Mouse (Mus musculus): ENCODE results near the gene Zmynd11.

Gene Zmynd11

DNA sequence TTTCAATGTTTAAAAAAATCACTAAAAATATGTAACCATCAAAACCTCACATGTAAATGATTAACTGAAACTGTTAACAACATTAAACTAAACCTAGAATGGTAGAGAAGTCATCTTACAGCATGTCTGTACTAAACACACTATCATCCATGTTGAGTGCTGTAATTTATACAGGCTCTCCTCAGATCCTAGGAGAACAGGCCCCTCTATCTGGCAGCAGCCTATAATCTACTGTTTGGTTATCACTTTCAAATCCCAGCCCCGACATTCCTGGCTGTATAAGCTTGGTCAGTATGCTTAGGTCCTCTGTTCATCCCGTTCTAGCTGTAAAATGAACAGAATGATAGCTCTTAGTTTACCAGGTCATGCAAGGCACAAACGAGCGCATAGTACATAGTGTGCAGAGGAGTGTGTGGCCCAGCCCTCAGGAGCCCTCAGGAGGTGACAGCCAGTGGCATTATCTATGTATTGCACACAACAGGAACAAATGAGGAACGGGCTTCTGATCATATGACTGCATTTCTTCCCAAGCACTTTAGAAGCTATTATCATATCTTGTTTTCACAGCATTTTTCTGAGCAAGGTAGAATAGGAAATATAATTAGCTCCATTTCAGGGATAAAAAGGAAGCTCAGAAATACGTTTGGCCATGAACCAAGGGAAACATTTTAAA lies 51.5 kb downstream of the Zmynd11 start:
- no peak for DNase-seq

DNA sequence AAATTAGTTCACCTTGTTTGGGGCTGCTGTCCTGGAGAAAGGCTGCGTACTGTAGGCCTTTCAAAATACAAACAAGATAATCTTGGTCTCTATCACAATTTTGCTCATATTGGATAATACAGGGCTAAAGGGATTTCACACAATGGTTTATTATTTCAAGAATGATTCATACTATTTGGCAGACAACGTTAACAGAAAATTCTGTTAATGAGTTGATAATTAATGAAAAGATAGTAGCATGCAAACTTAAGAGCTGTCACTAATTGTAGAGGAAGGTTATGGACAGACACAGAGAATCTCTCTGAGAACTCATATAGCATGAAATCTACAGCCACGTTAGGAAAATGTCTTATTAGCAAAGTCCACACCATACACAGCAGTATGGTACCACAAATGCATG lies 52.2 kb downstream of the Zmynd11 start:
- DNase-seq, result no peak

DNA sequence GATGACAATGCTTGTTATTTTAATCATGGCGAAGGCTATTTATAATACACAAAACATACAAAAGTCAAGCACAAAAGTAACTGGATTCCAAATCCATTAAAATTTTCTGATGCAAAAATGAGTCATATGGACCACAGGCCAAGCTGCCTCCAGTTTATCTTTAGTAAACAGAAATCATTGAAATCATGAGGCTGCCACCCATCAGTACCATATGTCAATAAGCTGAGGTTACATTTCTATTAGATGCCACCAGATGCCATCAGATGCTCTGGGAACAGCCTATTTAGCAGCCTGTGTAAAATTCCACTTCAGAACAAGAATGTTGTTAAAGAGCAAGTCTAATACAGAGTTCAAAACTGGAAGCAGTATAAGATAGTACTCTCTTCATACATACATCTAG lies 52.7 kb downstream of the Zmynd11 start:
- DNase-seq, result no peak

DNA sequence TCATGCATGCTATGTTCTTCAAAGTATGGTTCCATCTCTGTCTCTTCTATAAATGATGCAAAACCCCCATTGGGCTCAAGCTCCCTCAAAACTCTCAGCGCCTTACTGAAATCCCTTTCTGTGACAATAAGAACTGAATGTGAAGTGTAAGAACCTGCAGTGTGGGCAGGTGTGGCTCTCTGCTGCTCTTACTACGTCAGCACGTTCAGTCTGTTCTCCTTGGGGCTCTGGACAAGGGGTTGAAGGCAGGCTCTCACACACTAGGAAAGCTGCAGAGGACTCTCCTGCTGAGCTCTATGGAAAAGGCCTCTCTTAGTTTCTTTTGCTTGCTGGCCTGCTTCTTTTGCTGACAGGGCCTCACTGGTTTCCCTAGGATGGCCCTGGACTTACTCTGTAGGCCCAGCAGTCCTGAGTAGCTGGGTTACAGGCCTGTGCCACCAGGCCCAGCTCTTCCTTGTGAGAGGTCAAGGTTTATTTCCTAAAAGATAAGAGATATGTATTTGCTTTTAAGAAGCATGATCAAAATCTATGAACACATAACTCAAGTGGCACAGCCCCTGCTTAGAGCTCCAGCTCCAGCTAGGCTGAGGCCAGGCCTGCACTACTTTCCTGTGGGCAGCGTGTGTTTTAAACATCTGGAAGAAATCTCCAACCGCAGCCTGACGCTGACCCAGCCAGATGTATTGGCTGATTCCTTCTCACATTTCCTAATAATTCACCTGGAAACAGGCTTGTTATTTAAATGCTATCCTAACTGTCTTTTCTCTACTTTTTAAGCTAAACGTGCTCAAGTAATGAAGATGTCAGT lies 56.5 kb downstream of the Zmynd11 start:
- no peak for DNase-seq

DNA sequence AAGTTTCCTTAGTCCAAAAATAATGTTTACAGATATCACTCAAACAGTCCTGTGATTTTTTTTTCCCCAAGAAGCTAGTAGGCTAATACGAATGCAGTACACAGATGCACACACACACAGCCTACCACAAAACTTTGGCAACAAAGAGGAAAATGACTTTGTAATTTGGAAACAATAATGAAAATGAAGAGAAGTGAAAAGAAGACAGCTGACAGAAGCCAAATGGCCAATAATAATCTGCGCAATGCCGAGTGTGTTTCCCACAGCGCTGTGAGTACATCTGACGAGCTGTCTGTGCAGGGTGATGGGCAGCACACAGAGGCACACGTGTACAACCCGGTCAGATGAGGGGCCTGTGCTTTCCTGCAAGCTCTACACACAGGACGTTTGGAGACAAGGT lies 58.4 kb downstream of the Zmynd11 start:
- DNase-seq, result no peak

DNA sequence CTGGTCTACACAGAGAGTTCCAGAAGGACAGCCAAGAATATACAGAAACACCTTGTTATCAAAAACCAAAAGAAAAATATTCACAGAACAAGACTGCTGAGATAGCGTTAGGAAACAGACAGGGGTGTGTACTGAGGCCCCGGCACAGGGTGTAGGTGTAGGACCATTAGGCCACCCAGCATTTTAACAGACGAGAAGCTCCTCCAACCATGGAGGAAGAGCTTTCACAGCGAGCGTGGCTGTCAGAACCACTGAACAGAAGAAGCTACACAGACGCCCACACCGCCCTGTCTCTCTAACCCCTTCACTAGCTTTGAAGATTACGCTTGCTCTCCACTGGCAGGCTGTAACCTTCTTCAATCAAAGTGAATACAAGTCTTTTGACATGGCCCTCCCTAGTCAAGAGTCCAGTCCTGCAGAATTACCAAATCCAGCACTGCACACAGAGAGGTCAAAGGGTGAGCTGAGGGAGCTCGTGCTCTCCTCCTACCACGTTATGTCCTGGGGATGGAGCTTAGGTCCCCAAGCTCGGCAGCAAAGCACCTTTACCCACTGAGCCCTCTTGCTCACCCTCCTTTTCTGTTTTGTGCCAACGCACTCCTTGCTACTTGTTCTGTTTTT lies 62.4 kb downstream of the Zmynd11 start:
- DNase-seq, result no peak

DNA sequence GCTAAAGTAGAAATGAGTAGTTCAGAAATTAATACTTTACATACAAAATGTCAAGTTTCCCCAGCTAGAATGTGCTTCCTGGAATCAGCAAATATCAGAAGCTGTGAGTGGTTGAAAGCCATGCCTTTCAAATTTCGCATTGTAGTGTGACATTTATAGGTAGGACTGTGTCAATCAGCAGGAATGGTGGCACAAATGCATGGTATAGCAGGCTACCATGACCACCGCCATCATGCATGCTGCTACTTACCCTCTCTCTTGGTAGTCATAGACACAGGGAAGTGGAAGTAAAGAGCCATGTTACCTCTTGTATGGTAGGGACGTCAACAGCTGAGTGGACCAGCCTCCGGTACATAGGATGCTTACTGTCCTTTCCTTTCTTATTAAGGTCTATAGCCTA lies 67.8 kb downstream of the Zmynd11 start:
- DNase-seq, result no peak

DNA sequence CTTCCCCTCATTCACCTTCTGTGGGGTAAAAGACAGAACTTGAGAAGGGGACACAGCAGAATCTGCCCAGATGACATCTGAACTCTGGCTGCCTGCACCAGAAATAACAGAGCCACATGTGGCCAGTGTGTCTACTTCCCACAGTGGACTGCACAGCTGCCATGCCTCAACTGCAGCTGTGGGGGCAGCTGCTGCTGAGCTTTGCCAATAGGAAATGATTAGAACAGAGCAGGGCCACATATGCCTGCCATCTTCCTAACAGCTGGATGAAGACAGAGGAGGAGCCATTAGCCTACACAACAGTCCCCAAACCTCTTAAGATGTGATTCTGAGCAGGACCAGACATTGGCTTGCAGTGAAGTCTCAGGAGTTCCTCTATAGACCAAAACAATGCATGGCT lies 69.3 kb downstream of the Zmynd11 start:
- no peak for DNase-seq

DNA sequence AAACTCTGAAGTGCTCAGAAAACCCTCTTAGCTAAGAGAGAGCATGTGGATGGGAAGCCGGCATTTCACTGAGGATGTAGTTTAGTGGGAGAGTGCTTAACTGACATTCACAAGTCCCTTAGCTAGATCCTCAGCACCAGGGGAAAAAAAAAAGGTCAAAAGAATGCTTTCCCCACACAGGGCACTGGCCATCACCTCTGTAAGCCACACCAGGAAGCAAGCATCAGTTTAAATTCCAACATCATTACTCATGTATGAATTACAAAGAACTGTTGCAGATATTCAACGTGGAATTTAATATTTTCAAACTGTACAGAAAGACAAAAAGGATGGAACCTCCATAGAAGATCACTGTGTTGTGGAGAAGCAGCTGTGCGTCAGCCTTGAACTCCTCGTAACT lies 69.7 kb downstream of the Zmynd11 start:
- no peak for DNase-seq

DNA sequence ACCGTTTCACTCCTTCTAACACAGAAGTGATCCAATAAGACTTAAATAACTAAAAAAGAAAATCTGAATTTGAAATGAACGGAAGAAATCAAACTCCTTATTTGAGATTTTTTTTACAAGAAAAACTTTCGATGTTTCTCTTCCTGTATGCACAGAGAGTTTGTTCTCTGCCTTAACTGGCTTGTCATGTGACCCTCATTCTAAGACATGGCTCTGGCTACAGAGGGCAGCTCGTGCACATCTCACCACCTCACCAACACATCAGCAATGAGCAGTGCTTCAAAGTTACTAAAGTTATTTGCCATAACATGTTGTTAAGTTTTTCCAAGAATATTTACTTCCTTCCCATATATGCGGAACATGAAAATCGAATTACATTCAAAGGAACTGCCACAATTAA lies 70.5 kb downstream of the Zmynd11 start:
- no peak for DNase-seq

DNA sequence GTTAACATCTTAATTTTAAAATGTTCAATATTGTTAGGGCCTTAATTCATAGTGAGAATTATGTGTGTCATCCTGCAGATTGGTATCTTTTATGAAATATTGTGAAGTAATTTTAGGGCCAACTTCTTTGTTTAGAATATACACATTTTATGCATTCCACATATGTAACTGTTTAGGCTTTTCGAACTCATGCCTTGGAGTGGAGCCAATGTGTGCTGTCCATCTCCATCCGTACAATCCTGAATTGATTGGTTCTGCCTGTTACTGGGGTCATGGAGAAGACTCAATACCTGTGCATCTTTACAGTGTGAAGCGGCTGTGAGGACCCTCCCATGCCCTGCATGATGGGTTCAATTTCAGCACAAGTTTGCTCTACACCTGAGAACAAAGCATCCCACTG lies 72.3 kb downstream of the Zmynd11 start:
- DNase-seq, result no peak

DNA sequence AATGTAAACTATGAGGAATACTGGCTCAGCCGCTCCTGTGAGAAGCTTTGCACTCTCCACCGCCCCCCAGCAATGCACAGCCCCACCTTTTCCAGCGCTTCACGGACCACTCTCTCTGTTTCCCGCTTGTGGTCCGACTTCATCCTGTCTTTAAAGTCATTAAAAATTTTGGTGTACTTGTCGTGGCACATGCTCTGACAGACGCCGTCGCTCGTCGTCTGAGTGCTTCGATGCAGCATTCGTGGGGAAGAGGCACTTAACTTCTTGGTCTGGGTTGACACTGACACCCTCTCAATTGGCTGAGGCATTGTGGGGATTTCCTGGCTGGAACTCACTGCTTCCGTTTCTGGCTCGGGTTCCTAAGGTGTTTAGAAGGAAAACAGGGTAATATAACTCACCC lies 75.8 kb downstream of the Zmynd11 start:
- DNase-seq, result no peak

DNA sequence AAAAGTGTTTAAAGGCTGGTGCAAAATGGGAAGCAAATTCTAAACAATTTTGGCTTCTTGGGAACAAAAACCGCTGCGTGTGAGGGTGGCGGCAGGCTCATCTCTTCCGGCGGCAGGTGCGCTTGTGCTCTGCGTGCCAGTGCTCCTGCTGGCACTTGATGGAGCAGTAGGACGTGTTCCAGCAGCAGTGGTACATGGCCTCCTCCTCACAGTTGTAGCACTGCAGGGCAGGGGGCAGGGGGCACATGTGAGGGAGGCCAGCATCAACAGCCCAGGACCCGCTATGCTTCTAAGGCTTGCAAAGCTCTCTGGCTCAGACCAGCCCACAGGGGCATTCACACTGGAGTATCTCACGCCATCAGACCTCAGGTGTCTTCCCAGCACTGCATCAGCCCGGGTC lies 78.4 kb downstream of the Zmynd11 start:
- DNase-seq, result peak; percentile 69

DNA sequence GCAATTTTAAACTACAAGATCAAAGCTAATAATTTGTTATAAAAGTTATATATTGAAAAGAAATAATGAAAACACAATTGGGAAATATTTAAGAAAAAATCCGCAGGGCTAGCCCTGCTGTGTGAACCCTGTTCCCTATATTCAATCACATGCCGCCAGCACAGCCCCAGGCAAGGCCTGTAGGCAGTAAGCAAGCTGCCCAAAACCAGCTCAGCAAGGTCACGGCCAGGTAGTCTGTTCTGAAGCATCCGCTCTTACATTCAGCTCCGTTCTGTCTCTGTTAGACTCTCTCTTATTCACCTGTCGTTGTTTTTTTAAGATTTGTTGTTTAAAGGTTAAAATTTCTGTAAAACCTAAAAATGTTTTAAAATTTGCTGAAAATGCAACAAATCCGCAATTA lies 78.9 kb downstream of the Zmynd11 start:
- peak; percentile 43 for DNase-seq

DNA sequence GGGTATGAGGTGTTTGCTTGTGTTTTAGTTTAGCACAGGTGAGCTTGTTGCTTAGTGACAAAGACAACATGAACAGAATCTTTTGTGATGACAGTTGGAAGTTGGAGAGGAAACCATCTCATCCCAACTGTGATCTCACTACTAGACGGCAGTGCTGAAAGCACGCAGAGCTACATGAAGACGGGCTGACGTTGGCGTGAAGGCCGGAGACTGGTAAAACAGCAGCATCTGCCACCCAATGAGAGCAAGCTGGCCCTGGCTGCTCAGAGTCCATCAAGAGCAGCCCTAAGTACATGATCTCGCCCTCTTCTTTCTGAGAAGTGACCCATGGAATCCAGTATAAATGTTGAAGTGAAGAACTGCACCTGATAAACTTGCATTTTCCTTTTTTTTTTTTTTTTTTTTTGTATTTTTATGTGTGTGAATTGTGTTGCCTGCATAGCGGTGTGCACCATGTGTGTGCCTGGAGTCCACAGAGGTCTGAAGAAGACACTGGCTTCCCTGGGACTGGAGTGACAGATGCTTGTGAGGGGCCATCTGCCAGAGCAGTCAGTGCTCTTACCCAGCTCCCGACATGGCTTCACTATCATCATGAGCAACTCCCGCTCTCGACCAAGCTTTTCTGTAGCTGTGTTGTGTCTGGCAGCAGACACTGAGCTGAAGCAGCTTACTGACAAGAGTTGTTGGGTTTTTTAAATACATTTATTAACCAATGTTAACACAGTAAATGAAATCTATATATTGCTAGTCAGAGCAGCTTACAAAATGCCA lies 80.8 kb downstream of the Zmynd11 start:
- DNase-seq, result peak; percentile 70

DNA sequence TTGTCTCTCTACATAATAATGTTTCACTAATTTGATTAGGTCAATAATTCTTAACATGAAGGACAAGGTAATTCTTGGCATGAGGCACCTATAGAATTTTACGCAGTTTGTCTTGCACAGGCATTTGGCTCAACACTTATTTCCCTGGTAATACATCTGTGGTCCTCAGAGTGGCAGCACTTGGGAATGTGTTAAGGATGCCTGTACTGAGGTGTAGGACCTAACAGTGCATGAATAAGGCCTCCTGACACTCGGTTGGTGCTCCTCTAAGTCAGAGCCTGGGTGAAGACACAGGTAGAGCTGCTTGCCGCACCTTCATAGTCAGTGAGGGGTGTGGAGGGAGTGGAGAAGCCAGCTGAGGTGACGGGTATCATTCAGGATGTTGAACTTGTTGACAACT lies 81.8 kb downstream of the Zmynd11 start:
- DNase-seq, result peak; percentile 20

DNA sequence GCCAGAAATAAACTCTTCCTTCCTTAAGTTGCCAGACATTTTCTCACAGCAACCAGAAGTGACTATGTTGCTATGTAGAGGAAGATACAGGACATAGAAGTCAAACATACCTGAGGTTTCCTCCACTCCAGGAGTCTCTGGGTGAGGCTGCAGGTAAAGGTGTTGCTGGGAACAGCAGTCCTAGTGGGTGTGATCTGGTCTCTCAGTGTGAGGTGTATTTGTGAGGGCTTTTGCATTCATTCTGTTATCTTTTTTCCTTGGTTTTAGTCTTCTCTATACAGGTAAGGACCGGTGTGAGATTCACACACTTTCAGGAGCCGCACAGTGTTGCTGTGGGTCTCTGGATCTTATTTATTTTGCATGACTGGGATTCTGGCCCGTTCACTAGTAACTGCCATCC lies 83.6 kb downstream of the Zmynd11 start:
- no peak for DNase-seq

DNA sequence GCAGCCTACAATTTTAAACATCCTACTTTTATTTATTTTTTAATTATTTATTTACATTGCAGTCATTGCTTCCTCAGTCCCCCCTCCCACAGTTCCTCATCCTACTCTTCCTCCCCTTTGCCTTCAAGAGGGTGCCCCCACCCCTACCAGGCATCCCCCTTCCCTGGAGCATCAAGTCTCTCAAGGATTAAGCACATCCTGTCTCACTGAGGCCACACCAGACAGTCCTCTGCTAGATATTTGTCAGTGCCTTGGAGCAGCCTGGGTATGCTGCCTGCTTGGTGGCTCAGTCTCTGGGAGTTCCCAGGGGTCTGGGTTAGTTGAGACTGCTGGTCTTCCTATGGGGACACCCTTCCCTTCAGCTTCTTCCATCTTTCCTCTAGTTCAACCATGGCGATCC lies 91.0 kb downstream of the Zmynd11 start:
- no peak for DNase-seq

DNA sequence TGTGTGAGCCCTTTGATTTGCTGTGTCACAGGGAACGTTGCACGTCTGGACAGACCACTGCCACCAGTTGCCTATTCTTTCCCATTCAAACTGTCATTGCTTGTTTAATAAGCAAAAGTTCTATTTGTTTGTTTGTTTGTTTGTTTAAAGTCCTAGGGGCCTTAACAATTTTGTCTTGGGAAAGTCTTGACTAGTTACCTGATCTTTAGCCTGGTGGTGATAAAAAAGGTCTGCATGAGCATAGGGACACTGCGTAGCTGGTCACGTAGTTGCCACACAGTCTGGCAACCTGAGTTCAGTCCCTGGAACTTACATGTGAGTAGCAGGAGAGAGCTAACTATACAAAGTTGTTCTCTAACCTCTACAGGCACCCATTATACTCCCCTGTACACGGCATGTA lies 95.9 kb downstream of the Zmynd11 start:
- no peak for DNase-seq

DNA sequence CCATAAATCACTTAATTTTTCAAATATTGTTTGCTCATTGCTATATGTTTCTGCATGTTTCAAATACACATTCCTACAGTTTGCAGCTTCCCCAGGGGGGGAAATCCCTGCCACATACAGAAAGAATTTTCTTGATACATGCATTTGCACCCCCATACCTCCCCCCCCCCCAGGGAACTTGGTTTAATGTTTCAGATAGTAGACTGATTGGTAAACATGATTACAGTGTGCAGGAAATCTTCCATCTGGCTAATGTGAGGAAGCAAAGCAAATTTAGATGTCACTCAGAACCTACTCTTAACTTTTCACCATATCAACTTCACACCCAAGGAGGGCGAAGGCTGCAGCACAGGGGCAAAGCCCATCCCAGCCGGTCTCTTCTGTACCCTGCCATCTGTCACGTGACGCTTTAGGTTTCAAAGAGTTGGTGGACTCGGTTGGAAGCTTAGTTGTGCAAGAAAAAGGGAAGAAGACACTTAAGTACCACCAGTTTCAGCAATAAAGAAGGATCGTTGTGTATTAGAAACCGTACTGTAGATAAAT lies 97.1 kb downstream of the Zmynd11 start:
- DNase-seq, result no peak

DNA sequence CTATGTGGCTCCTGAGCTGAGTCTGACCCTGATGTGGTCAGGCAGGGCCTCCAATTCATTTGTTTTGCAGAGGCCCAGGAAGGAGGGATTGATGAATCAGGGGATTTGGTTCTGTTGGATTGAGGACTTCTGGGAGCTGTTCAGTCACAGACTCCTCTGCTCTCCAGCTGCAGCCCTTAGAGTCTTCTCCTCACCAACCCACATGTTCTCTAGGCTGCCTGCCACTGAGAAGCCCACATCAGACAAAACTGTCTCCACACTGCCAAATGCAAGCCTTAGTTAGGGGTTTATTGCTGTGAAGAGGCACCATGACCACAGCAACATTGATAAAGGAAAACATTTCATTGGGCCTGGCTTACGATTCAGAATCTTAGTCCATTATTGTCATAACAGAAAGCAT lies 101.5 kb downstream of the Zmynd11 start:
- DNase-seq, result no peak

DNA sequence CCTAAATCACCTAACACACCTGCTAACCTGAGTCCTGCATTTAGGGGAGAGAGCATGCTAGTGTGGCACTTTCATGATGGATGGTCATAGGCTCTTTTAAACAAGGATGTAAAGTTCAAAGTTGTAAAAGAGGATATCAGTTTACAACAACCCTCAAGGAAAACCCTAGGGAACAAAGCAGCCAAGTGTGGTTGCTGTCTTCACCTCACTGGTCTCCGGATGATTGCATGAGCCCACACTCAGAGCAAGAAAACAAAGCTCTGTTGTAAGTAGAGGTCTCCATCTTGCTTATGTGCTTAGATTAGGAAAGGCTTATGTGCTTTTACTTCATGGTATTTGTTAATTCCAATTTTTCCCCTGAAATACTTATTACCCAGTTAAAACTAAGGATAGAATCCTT lies 104.4 kb downstream of the Zmynd11 start:
- DNase-seq, result no peak

DNA sequence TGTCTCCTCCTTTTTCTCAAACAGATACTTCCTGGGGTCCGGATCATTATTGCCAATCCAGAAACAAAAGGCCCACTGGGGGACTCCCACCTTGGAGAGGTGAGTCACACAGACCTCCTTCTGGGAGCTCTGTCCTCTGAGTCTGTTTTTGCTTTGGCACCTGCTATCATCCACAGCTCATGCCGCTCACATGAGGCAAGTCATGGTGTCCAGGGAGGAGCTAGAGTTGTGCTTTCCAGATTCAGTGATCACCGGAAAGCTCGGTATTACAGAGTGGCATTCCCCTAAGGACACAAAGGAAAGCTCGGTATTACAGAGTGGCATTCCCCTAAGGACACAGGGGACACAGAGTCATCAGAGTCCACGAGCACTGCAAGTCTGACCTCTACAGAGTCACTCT lies 108.5 kb downstream of the Zmynd11 start:
- DNase-seq, result no peak
